Mouse (Mus musculus) hindbrain, postnatal 0 days (tissue): ENCODE measurements around the gene Smarca2. TPM values are rescaled to one million over a fixed set of nuclear protein-coding genes. Genes with fewer than 3 reads are reported as not detected.

Experiments used
- ATAC-seq: fragments of 200-750 bp; cut with Nextera tagmentation; 2 replicates; pipeline ENCODE4 v1.8.0; 2017; ENCODE audit warnings: mild to moderate bottlenecking, moderate TSS enrichment, moderate library complexity
- DNase-seq: peaks from one replicate; pipeline ENCODE4 v3.0.0-alpha.2; 2015; ENCODE audit warnings: low spot score
- H3K27ac ChIP-seq: fragments of 300-500 bp; sonication (generic); 2 replicates; pipeline ENCODE4 v1.5.1; 2014; ENCODE audit warnings: mild to moderate bottlenecking
- H3K27me3 ChIP-seq: fragments of 300-500 bp; sonication (generic); 2 replicates; pipeline ENCODE4 v1.6.1; 2014; ENCODE audit warnings: low read length, mixed read lengths; ENCODE audit not compliant: insufficient read depth
- H3K36me3 ChIP-seq: fragments of 300-500 bp; sonication (generic); 2 replicates; pipeline ENCODE4 v1.6.1; 2014; ENCODE audit warnings: low read length, mixed read lengths; ENCODE audit not compliant: insufficient read depth
- H3K4me1 ChIP-seq: fragments of 300-500 bp; sonication (generic); 2 replicates; pipeline ENCODE4 v1.6.1; 2014; ENCODE audit warnings: antibody characterized with exemption, low read length, mixed read lengths; ENCODE audit not compliant: insufficient read depth
- H3K4me2 ChIP-seq: fragments of 300-500 bp; sonication (generic); 2 replicates; pipeline ENCODE4 v1.6.1; 2014; ENCODE audit warnings: low read depth, mild to moderate bottlenecking, low read length, moderate library complexity, mixed read lengths
- H3K4me3 ChIP-seq: fragments of 300-500 bp; sonication (generic); 2 replicates; pipeline ENCODE4 v1.5.1; 2014; ENCODE audit warnings: low read length
- H3K9ac ChIP-seq: fragments of 300-500 bp; sonication (generic); replicated peaks from 2 replicates; pipeline ENCODE4 v1.6.1; 2014; ENCODE audit warnings: mild to moderate bottlenecking, low read length, moderate library complexity, mixed read lengths
- H3K9me3 ChIP-seq: fragments of 300-500 bp; sonication (generic); 2 replicates; pipeline ENCODE4 v1.6.1; 2016; ENCODE audit warnings: low read length, mixed read lengths
- CTCF ChIP-seq: IDR thresholded peaks from 2 replicates; pipeline ENCODE4 v1.5.1; 2016; ENCODE audit warnings: antibody characterized with exemption, control low read depth, low read depth
- WGBS: fragments of 180-500 bp; shearing (Covaris S2); extraction: QIAGEN DNeasy Blood & Tissue Kit; methylation state at CpG from one replicate; pipeline ENCODE4 v1.1.7; 2014; 5-methylcytosine and 5-hydroxymethylcytosine counted together
- polyA plus RNA-seq: library from polyadenylated mRNA; unstranded; fragments of >200 nt; fragmentation: Nextera tagmentation; extraction: Ambion mirVana; gene quantifications from 2 replicates; pipeline ENCODE4 v1.2.1, GENCODE M21; 2015
- total RNA-seq: library from RNA; depleted of rRNA; stranded (reverse); fragments of >200 nt; gene quantifications from 2 replicates; pipeline ENCODE4 v1.2.3, GENCODE M21; 2014

The Smarca2 gene
- total and polyA plus RNA-seq, 2 experiments from 2014 or later = 82.0 to 87.7 TPM

- TF ChIP-seq CTCF = no peak
- H3K9ac ChIP-seq = no peak overlapping the region
- WGBS = 45% methylated on average over 2 of the region's 3 CpGs
- H3K9me3 ChIP-seq = no peaks in the 10 kb centered on the region
- no peak overlapping the region for H3K4me3 ChIP-seq
- DNase-seq (peak; percentile 6), ATAC-seq (no peak)
- H3K27me3 ChIP-seq = no peaks in the 10 kb centered on the region
- H3K4me1 ChIP-seq = no peaks in the 10 kb centered on the region
- H3K36me3 ChIP-seq = no peaks in the 10 kb centered on the region
- no peak overlapping the region for H3K4me2 ChIP-seq
- H3K27ac ChIP-seq = no peak overlapping the region
Observed at GRCm38 (mm10) chr19:26794315-26794714, 189.5 kb downstream of the Smarca2 start.

- WGBS = 53% methylated on average over 4 of the region's 4 CpGs
- Histone ChIP-seq H3K27ac (no peak overlapping the region), H3K9me3 (no peaks in the 10 kb centered on the region), H3K4me3 (no peak overlapping the region), H3K9ac (no peak overlapping the region), H3K4me2 (no peak overlapping the region), H3K36me3 (no peaks in the 10 kb centered on the region), H3K27me3 (no peaks in the 10 kb centered on the region), H3K4me1 (no peaks in the 10 kb centered on the region)
- ATAC-seq (no peak), DNase-seq (peak; percentile 30)
- no peak for TF ChIP-seq CTCF
Observed at GRCm38 (mm10) chr19:26796006-26796405, 191.2 kb downstream of the Smarca2 start.

- H3K27me3 ChIP-seq = no peaks in the 10 kb centered on the region
- DNase-seq = no peak
- WGBS = 93% methylated on average over 4 of the region's 4 CpGs
- no peak overlapping the region for H3K9ac ChIP-seq
- H3K9me3 ChIP-seq = no peaks in the 10 kb centered on the region
- H3K27ac ChIP-seq = no peak overlapping the region
- H3K4me1 ChIP-seq = no peaks in the 10 kb centered on the region
- no peak overlapping the region for H3K4me2 ChIP-seq
- H3K4me3 ChIP-seq = no peak overlapping the region
- H3K36me3 ChIP-seq = no peaks in the 10 kb centered on the region
- no peak for TF ChIP-seq CTCF
- no peak for ATAC-seq
Observed at GRCm38 (mm10) chr19:26804401-26804800, 199.6 kb downstream of the Smarca2 start.

GRCm38 (mm10) chr19:26814629-26815028 is 209.8 kb downstream of the Smarca2 start:
- peak; percentile 63 for TF ChIP-seq CTCF
- Histone ChIP-seq H3K4me3 (no peak overlapping the region), H3K4me1 (no peaks in the 10 kb centered on the region), H3K27me3 (no peaks in the 10 kb centered on the region), H3K36me3 (no peaks in the 10 kb centered on the region), H3K27ac (no peak overlapping the region), H3K9ac (no peak overlapping the region), H3K9me3 (no peaks in the 10 kb centered on the region), H3K4me2 (no peak overlapping the region)
- DNase-seq = peak; percentile 62
- WGBS = 31% methylated on average over 4 of the region's 4 CpGs
- ATAC-seq = peak; percentile 62; the same call in 1 of the 2 replicates

GRCm38 (mm10) chr19:26817901-26818300 is 213.1 kb downstream of the Smarca2 start:
- H3K4me3 ChIP-seq = no peak overlapping the region
- H3K4me1 ChIP-seq = no peaks in the 10 kb centered on the region
- TF ChIP-seq CTCF = no peak
- H3K36me3 ChIP-seq = no peaks in the 10 kb centered on the region
- no peak for ATAC-seq
- H3K27ac ChIP-seq = no peak overlapping the region
- H3K27me3 ChIP-seq = no peaks in the 10 kb centered on the region
- H3K9me3 ChIP-seq = no peaks in the 10 kb centered on the region
- 91% methylated on average over 4 of the region's 4 CpGs for WGBS
- no peak overlapping the region for H3K9ac ChIP-seq
- DNase-seq = no peak
- H3K4me2 ChIP-seq = no peak overlapping the region
